Mouse (Mus musculus) cortical plate, adult 2 months (tissue): ENCODE data around the gene Scnm1. TPM values are rescaled to one million over a fixed set of nuclear protein-coding genes. Genes with fewer than 3 reads are reported as not detected.

Source experiments
- H3K27ac ChIP-seq: fragments of 200-500 bp; 2 replicates; pipeline ENCODE4 v1.5.1; 2012; ENCODE audit warnings: low read length, control low read depth, inconsistent platforms; ENCODE audit not compliant: insufficient read depth
- H3K4me1 ChIP-seq: fragments of 200-500 bp; 2 replicates; pipeline ENCODE4 v1.6.1; 2011; ENCODE audit warnings: low read length; ENCODE audit not compliant: control insufficient read depth, insufficient read depth
- H3K4me3 ChIP-seq: fragments of 200-500 bp; 2 replicates; pipeline ENCODE4 v1.5.1; 2011; ENCODE audit warnings: mild to moderate bottlenecking, low read length, control low read depth; ENCODE audit not compliant: insufficient read depth
- CTCF ChIP-seq: fragments of 200-500 bp; IDR thresholded peaks from 2 replicates; pipeline ENCODE4 v1.5.1; 2011; ENCODE audit warnings: mild to moderate bottlenecking, control low read depth, low read length; ENCODE audit not compliant: insufficient read depth; ENCODE audit errors: extremely low read depth
- POLR2A ChIP-seq: fragments of 200-500 bp; IDR thresholded peaks from 2 replicates; pipeline ENCODE4 v1.6.1; 2011; ENCODE audit warnings: mild to moderate bottlenecking, low read length, control low read depth; ENCODE audit not compliant: insufficient read depth; ENCODE audit errors: extremely low read depth
- polyA plus RNA-seq: library from polyadenylated mRNA; depleted of rRNA; stranded (reverse); fragments of >200 nt; gene quantifications from 2 replicates; pipeline ENCODE4 v1.2.3, GENCODE M21; 2012

The Scnm1 gene
- polyA plus RNA-seq, 1 experiment = 114 TPM

DNA sequence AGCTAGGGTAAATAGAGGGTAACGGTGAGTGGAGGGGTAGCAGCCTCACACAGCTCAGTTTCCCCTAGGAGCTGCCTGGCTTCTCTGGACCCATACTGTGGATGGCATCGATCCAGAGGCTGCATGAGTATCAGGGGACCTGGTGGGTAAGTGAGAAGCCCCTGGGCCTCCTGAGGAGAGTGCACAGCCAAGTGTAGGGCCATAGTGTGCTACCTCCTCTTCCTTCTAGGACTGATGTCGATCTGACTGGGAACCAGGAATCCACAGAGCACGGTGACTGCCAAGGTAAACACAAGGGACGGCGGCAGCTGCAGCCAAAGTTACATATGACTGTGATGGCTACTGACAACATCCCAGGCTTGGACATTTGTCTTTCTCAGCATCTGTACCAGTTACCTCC is 37.3 kb upstream of the Scnm1 start:
- H3K4me3 ChIP-seq = no peak overlapping the region
- H3K4me1 ChIP-seq = no peaks in the 10 kb centered on the region
- no peak overlapping the region for H3K27ac ChIP-seq
- TF ChIP-seq CTCF (no peak), POLR2A (no peak)

DNA sequence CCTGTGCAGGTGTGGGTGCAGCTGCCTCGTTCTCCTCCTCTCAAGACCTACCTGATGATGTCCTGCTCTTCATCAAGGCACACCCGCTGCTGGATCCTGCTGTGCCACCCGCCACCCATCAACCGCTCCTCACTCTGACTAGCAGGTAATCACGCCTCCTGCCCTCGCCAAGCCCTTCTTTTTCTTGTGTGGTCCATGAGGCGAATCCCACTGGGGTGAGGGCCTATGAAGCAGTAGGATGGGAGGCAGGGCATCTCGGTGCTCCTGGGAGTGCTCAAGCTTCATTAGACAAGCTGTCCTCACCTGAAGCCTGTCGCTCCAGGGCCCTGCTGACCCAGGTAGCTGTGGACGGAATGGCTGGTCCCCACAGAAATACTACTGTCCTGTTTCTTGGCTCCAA is 36.2 kb upstream of the Scnm1 start:
- H3K4me3 ChIP-seq = no peak overlapping the region
- H3K4me1 ChIP-seq = no peaks in the 10 kb centered on the region
- no peak overlapping the region for H3K27ac ChIP-seq
- TF ChIP-seq POLR2A = no peak
- no peak for TF ChIP-seq CTCF

DNA sequence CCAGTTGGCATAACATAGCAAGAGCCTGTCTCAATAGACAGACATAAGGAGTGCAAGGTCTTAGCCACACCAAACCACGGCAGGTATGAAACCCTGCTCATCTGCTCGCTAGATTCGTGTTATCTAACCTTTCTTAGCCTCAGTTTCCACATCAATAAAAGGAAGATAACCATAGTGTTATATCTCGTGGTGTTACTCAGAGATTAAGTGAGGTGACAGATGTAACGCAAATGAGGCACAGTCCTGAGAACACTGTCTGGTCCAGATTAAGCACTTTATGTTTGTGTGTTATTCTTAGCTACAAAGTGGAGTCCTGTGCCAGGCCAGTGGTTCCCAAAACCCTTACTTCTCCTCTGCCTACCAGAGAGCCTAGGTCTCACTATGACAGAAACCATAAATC is 31.0 kb upstream of the Scnm1 start:
- TF ChIP-seq CTCF (no peak), POLR2A (no peak)
- no peak overlapping the region for H3K27ac ChIP-seq
- H3K4me1 ChIP-seq = peaks cover 3% of the 10 kb centered on the region; the same call in 1 of the 2 replicates
- H3K4me3 ChIP-seq = no peak overlapping the region

DNA sequence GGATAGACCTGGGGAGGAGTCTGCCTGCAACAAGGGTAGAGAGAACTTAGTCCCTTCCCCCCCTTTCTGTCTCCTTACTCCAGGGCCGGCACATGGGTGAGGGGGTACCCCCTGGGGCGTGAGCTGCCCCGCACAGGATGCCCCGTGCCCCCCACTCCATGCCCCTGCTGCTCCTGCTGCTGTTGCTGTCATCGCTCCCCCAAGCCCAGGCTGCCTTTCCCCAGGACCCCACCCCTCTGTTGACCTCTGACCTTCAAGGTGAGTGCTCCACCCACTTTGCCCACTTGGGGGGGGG is 30.4 kb upstream of the Scnm1 start:
- Histone ChIP-seq H3K4me3 (no peak overlapping the region), H3K27ac (no peak overlapping the region), H3K4me1 (peaks cover 3% of the 10 kb centered on the region; the same call in 1 of the 2 replicates)
- TF ChIP-seq POLR2A = no peak
- TF ChIP-seq CTCF = no peak

DNA sequence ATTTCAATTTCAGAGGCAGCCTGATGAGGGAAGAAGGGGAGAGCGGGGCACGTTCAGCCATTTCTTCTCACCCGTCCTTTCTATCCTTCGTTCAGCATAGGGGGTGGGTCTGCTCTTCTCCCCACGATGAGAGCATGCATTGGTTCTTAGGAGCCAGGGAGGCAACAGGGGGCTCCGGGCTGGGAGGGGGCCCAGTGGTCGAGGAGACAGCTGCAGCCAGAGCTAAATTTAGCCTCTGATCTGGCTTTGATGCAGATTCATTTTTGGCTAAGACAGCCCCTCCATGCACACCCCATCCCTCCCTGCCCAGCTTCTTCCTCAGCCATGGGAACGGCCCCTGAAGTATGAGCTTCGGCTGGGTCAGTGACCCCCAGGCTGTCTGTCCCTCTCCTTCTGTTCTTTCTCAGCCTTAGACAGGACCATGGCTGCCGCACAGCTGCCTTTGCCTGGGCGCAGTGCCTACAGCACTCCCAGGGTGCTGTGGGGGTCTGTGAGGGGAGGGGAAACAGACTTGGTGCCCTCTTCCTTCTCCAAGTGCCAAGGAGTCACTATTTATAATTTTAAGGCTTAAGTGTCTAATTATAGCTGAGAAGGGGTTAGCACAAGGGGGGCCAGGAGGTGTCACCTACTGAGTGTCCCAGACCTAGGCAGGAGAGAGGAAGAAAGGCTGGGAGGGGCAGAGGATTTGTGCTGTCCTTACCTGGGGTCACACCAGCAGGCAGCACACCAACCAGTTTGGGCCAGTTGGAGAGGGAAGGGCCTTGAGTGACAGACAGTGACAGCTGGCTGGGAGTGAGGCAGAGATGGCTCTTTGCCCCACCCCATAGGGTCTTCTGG is 29.8 kb upstream of the Scnm1 start:
- Histone ChIP-seq H3K27ac (no peak overlapping the region), H3K4me3 (no peak overlapping the region)

DNA sequence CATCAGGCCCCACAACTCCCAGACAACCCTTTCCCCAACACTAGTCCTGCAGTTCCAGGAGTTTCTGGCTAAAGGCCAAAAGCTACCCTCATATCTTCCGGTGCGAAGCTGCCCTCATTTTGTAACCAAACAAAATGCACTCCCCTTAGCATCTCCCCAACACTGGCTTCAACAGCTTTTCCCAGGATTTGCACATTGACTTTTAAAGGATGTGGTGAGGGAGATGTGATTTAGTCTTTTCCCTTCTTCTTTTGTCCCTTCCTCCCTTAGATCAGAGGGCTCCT is 28.5 kb upstream of the Scnm1 start:
- H3K4me3 ChIP-seq = peak overlapping the region; percentile 99; the same call in 1 of the 2 replicates
- H3K27ac ChIP-seq = no peak overlapping the region
- H3K4me1 ChIP-seq = peaks cover 3% of the 10 kb centered on the region; the same call in 1 of the 2 replicates
- TF ChIP-seq CTCF (no peak), POLR2A (no peak)

More for the DNA sequence above, 29.8 kb upstream of the Scnm1 start:
- H3K4me1 ChIP-seq = peaks cover 3% of the 10 kb centered on the region; the same call in 1 of the 2 replicates
- TF ChIP-seq CTCF = no peak
- no peak for TF ChIP-seq POLR2A

DNA sequence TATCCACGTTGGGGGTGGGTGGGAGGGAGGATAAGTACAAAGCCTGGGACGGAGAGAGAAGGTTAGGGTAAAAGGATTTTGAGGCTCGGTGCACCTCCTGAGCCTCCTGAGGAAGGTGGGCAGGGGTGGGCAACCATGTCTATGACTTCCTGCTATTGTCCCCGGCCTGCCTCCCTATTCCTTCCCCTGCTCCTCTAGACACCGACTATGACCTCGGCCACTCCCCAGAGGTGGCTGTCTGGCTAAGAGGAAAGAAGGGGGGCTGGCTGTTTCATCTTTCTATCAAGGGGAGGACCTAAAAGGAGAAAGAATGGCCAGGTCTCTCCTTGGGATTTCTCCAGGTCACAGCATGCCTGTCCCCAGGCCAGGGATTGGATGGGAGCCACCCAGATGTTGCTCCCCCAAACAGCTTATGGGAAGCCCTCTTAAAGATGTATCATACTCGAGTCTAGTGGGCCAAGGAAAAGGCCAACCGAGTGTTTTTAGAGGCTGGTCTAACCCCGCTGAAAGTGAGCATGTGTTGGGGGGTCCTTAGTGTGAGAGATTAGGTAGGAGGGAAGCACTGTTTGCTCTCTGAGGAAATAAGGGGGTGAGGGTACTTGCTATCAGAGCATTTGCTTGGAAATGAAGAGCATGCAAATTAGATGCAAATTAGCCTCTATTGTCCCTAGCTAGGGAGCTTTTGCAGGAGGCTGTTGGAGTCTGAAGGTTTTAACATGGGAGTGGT is 28.0 kb upstream of the Scnm1 start:
- TF ChIP-seq CTCF (no peak), POLR2A (no peak)
- Histone ChIP-seq H3K4me3 (peak overlapping the region; percentile 99), H3K27ac (no peak overlapping the region), H3K4me1 (peaks cover 3% of the 10 kb centered on the region; the same call in 1 of the 2 replicates)

DNA sequence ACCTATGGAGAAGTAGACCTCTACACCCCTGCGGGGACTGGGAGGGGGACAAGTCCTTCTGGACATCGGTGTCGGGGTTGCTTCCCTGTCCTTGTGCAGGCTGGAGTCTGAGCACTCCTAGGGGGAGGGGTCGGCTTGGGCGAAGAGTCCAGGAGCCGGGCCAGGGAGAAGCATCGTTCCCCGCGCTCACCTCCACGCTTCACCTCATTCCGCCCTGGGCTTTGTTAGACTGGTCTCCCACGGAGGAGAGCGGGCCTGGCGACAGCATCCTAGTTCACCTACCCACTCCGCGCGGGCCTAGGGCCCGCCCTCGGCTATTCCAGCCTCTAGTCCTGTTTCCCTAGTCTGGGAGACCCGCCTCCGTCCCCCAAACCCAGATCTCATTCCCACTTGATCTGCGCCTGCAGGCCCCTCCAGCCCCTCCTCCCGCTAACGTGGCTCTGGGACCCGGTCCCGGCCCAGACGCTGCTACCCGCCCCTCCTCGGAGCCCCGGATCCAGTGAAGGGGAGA is 27.3 kb upstream of the Scnm1 start:
- H3K4me1 ChIP-seq = peaks cover 3% of the 10 kb centered on the region; the same call in 1 of the 2 replicates
- no peak overlapping the region for H3K27ac ChIP-seq
- peak overlapping the region; percentile 99 for H3K4me3 ChIP-seq
- no peak for TF ChIP-seq POLR2A
- TF ChIP-seq CTCF = no peak

DNA sequence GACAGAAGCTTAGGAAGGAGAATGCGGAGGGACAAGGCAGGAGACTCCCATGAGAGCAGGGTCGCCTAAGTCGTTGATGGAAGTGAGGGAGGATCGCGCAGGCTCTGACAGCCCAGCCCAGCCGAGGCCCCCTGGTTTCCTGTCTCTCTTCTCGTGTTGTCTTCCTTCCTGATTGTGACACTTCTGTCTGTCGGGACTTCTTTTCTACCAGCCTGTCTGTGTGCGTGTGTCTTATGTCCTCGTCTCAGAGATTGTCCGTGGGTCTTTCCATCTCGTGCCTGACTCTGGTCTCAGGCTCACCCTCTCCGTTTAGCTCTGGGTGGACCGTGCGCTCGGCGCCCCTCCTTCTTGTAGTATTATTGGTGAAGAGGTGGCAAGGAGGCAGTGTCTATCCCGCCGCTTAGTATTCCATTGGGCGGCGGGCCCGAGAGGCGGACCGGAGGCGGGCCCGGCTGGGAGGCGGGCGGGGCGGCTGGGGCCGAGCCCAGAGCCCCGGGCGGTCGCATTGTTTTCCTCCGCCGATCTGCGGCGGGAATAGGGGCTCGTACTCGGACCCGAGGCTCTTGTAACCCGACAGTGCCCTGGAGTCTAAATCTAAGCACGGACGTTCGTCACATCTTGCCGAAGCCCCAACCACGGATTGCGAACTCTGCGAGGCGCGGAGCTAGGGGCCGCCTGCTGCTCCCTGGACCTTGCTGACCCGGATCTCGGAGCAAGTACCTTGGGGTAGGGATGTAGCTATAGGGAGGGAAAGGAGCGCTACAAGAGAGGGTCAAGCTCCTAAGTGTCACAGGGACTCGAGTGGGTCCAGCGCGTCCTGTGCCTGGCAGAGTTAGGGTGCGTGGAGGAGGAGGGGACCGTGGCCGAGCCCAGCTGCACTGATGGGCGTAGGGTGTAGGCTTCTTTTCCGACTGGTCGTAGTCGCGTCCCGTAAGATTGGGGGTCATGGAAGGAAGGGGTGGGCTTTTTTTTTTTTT is 26.5 kb upstream of the Scnm1 start, which contains the start of gene Sema6c:
Sema6c (plus strand) TSS at position 471 of the 977 bp plus-strand sequence.
- Histone ChIP-seq H3K4me1 (peaks cover 3% of the 10 kb centered on the region; the same call in 1 of the 2 replicates), H3K4me3 (peak within 1 kb of the TSS; percentile 99), H3K27ac (no peak within 1 kb of the TSS)
- no peak for TF ChIP-seq CTCF
- TF ChIP-seq POLR2A = peak; percentile 91
